Mouse (Mus musculus) liver, embryonic 13.5 days (tissue): ENCODE measurements around the gene Nr1h2. TPM values are rescaled to one million over a fixed set of nuclear protein-coding genes. Genes with fewer than 3 reads are reported as not detected.

Experiments
- ATAC-seq: fragments of 200-750 bp; cut with Nextera tagmentation; 2 replicates; pipeline ENCODE4 v1.8.0; 2017; ENCODE audit warnings: low read depth, mild to moderate bottlenecking, moderate number of reproducible peaks, moderate library complexity
- DNase-seq: peaks from one replicate; pipeline ENCODE4 v3.0.0; 2022
- H3K27ac ChIP-seq: fragments of 300-500 bp; sonication (generic); 2 replicates; pipeline ENCODE4 v1.5.1; 2015; ENCODE audit warnings: moderate library complexity, mild to moderate bottlenecking, inconsistent platforms
- H3K27me3 ChIP-seq: fragments of 300-500 bp; sonication (generic); 2 replicates; pipeline ENCODE4 v1.6.1; 2015; ENCODE audit warnings: mild to moderate bottlenecking, inconsistent platforms
- H3K36me3 ChIP-seq: fragments of 300-500 bp; sonication (generic); 2 replicates; pipeline ENCODE4 v1.6.1; 2015; ENCODE audit warnings: mild to moderate bottlenecking, inconsistent platforms
- H3K4me1 ChIP-seq: fragments of 300-500 bp; sonication (generic); replicated peaks from 2 replicates; pipeline ENCODE4 v1.6.1; 2015; ENCODE audit warnings: inconsistent platforms
- H3K4me2 ChIP-seq: fragments of 300-500 bp; sonication (generic); 2 replicates; pipeline ENCODE4 v1.6.1; 2015; ENCODE audit warnings: inconsistent platforms, mild to moderate bottlenecking, moderate library complexity
- H3K4me3 ChIP-seq: fragments of 300-500 bp; sonication (generic); replicated peaks from 2 replicates; pipeline ENCODE4 v1.5.1; 2015; ENCODE audit warnings: mild to moderate bottlenecking, inconsistent platforms
- H3K9ac ChIP-seq: fragments of 300-500 bp; sonication (generic); 2 replicates; pipeline ENCODE4 v1.6.1; 2015; ENCODE audit warnings: mild to moderate bottlenecking, inconsistent platforms
- H3K9me3 ChIP-seq: fragments of 300-500 bp; sonication (generic); replicated peaks from 2 replicates; pipeline ENCODE4 v1.6.1; 2016; ENCODE audit warnings: inconsistent platforms
- WGBS: fragments of 180-500 bp; shearing (Covaris S2); methylation state at CpG from one replicate; pipeline ENCODE4 v1.1.7; 2015; ENCODE audit not compliant: insufficient replicate concordance; 5-methylcytosine and 5-hydroxymethylcytosine counted together
- microRNA-seq: library from miRNA; unstranded; fragments of <30 nt; microRNA quantifications from one replicate; pipeline ENCODE4, GENCODE M21; 2016
- polyA plus RNA-seq: library from polyadenylated mRNA; unstranded; fragments of >200 nt; fragmentation: Nextera tagmentation; extraction: Ambion mirVana; gene quantifications from 2 replicates; pipeline ENCODE4 v1.2.1, GENCODE M21; 2015

Gene Nr1h2
- polyA plus RNA-seq, 1 experiment from 2014 or later, result 40.7 TPM

DNA sequence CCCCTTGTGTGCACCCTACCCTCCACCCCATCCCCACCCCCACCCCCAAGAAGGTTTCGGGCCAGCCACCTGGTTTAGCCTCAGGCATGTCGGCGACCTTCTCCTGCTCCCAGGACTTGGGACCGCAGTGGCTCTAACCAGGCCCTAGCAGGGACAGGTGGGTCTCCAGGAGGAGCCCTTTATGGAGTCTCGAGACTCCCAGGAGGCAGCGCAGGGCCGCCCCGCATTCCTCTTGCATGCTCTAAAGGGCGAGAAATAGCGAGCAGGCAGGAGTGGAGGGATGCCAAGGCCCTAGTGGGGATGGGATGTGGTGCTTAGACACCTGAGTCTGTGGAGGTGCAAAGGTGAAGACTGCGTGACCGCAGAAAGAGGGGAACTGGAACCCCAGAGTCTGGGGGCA, 29.2 kb downstream of the Nr1h2 start, which contains the start of gene Mybpc2:
Gene Mybpc2 (minus strand): TSS at position 155 of the 400 bp plus-strand sequence.
- no peak for ATAC-seq
- Histone ChIP-seq H3K9me3 (no peaks in the 10 kb centered on the region), H3K36me3 (no peaks in the 10 kb centered on the region), H3K4me2 (no peak within 1 kb of the TSS), H3K9ac (no peak within 1 kb of the TSS), H3K4me1 (peaks cover 11% of the 10 kb centered on the region), H3K27ac (no peak within 1 kb of the TSS), H3K27me3 (peaks cover 78% of the 10 kb centered on the region), H3K4me3 (no peak within 1 kb of the TSS)
- 34% methylated on average over 12 of the region's 12 CpGs for WGBS
- no peak for DNase-seq

DNA sequence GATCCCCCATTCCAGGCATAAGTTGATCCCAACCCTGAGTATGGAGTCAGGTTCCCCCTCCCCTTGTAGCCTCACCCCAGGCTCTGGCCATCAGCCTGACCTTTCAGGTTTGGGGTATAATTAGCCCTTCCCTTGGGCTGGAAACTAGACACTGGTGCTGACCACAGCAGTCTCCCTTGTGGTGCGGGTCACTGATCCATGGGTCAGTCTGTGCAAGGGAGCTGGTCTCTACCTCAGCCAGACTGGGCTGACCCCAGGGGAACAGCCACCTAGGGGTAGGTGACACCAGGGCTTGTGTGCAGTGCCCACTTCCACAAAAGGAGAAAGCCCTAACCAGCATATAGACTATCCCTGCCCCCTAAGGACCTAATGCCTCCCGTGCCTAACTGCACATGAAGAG, 30.7 kb downstream of the Nr1h2 start:
- no peak overlapping the region for H3K4me3 ChIP-seq
- no peak for DNase-seq
- H3K27me3 ChIP-seq, result peaks cover 77% of the 10 kb centered on the region
- no peak for ATAC-seq
- H3K9ac ChIP-seq, result no peak overlapping the region
- H3K4me1 ChIP-seq, result peaks cover 5% of the 10 kb centered on the region
- H3K4me2 ChIP-seq, result no peak overlapping the region
- no peaks in the 10 kb centered on the region for H3K36me3 ChIP-seq
- no peaks in the 10 kb centered on the region for H3K9me3 ChIP-seq
- no peak overlapping the region for H3K27ac ChIP-seq
- WGBS, result 46% methylated on average over 2 of the region's 2 CpGs

DNA sequence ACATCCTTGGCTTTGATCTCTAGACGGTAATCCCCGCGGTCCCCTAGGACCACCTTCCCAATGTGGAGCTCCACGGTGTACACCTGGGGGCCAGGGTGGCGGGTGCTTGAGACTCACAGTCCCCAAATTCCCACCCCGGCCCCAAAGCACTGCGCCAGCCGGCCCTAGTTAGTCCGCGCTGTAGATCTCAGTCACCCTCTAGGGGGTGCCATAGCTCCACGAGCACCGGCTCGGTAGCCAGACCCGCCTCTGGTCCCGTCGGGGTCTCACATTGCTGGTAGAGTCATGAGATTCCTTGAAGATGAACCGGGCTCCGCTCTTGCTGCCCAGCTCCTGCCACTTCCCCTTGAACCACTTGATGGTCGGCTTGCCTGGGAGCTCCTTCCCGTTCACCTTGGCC, 32.0 kb downstream of the Nr1h2 start:
- H3K4me2 ChIP-seq, result no peak overlapping the region
- H3K9me3 ChIP-seq, result no peaks in the 10 kb centered on the region
- no peaks in the 10 kb centered on the region for H3K4me1 ChIP-seq
- no peaks in the 10 kb centered on the region for H3K36me3 ChIP-seq
- DNase-seq, result no peak
- H3K27ac ChIP-seq, result no peak overlapping the region
- H3K9ac ChIP-seq, result no peak overlapping the region
- 4% methylated on average over 20 of the region's 20 CpGs for WGBS
- peaks cover 72% of the 10 kb centered on the region for H3K27me3 ChIP-seq
- H3K4me3 ChIP-seq, result no peak overlapping the region
- peak; percentile 29; the same call in 1 of the 2 replicates for ATAC-seq

- Histone ChIP-seq H3K9me3 (no peaks in the 10 kb centered on the region), H3K27me3 (peaks cover 72% of the 10 kb centered on the region), H3K9ac (no peak overlapping the region), H3K4me2 (no peak overlapping the region), H3K4me1 (no peaks in the 10 kb centered on the region), H3K27ac (no peak overlapping the region), H3K4me3 (no peak overlapping the region), H3K36me3 (no peaks in the 10 kb centered on the region)
- WGBS, result 50% methylated on average over 3 of the region's 3 CpGs
- no peak for DNase-seq
- no peak for ATAC-seq
Measured at GRCm38 (mm10) chr7:44520990-44521389, 32.8 kb downstream of the Nr1h2 start.

- Histone ChIP-seq H3K4me3 (no peak overlapping the region), H3K4me1 (no peaks in the 10 kb centered on the region), H3K36me3 (no peaks in the 10 kb centered on the region), H3K4me2 (no peak overlapping the region), H3K27me3 (peaks cover 61% of the 10 kb centered on the region), H3K9me3 (no peaks in the 10 kb centered on the region), H3K27ac (no peak overlapping the region), H3K9ac (no peak overlapping the region)
- ATAC-seq (no peak), DNase-seq (no peak)
- 53% methylated on average over 9 of the region's 9 CpGs for WGBS
Measured at GRCm38 (mm10) chr7:44519240-44519913, 34.4 kb downstream of the Nr1h2 start.

DNA sequence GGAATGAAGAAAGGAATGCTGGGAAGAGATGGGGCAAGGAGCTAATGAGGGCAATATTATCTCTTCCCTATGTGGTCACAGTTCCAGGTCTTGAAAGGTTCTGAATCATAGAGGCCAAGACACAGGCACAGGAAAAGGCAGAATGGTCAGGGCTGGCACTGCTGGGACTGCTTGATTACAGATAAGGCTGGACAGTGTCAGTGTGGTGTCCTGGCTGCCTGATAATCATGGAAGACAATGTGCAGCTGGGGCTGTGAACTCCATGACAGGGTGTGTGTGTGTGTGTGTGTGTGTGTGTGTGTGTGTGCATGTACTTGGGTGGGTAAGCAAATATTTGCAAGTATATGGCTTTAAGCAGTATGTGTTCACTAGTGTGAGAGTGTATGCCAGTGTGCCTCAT, 46.3 kb downstream of the Nr1h2 start:
- peaks cover 20% of the 10 kb centered on the region for H3K27me3 ChIP-seq

DNA sequence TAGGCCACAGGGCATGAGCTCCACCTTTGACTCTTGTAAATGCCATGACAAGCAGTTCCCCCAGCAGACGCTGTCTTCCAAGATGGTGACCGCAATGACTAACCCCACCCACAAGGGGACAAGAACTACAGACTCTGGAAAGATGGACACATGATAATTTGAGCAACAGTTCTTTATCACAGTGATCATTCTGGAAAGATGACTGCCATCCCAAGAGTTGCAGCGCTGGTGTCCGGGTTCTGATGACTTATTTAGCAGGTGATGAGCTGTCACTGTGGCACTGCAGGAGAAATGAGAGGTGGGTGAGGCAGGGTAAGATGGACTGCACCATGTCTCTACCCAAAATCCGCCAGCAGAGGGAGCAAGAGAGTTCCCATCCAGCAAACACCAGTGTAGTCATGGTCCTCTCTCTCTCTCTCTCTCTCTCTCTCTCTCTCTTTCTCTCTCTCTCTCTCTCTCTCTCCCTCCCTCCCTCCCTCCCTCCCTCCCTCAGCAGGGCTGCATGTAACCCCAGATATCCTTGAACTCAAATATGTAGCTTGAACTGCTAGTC, 52.1 kb downstream of the Nr1h2 start:
- Histone ChIP-seq H3K27me3 (peaks cover 29% of the 10 kb centered on the region), H3K9ac (no peak overlapping the region), H3K4me3 (no peak overlapping the region), H3K4me1 (peaks cover 25% of the 10 kb centered on the region), H3K4me2 (no peak overlapping the region), H3K27ac (no peak overlapping the region), H3K36me3 (no peaks in the 10 kb centered on the region), H3K9me3 (0 out of 2 replicates have a peak, but pooled peaks cover 5% of the 10 kb centered on the region)
- no peak for ATAC-seq
- peak; percentile 55 for DNase-seq
- WGBS, result 23% methylated on average over 5 of the region's 5 CpGs

More for the DNA sequence above, 46.3 kb downstream of the Nr1h2 start:
- H3K36me3 ChIP-seq, result no peaks in the 10 kb centered on the region
- no peak for DNase-seq
- 0 out of 2 replicates have a peak, but pooled peaks cover 5% of the 10 kb centered on the region for H3K4me1 ChIP-seq
- no peak overlapping the region for H3K9ac ChIP-seq
- 0 out of 2 replicates have a peak, but pooled peaks cover 5% of the 10 kb centered on the region for H3K9me3 ChIP-seq
- H3K4me3 ChIP-seq, result no peak overlapping the region
- H3K27ac ChIP-seq, result no peak overlapping the region
- H3K4me2 ChIP-seq, result no peak overlapping the region
- ATAC-seq, result 0 out of 2 replicates have a peak, but pooled peaks have one; percentile 20

DNA sequence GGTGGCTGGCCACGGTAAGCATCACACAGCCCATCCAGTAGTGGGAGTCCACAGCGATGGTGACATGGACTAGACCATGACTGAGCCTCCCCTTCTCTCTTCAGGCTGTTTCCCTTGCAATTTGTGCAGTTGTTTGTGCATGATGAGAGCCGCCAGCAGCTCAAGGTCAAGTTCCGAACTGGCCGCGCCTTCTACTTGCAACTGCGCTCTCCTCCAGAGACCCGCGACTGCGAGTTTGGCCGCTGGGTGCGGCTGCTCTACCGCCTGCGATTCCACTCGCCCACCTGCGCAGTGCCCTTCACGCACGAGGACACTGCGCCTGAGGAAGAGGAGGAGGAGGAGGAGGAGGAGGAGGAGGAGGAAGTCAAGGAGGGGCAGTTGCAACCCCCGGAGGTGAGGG, 53.7 kb downstream of the Nr1h2 start:
- H3K4me1 ChIP-seq, result peaks cover 34% of the 10 kb centered on the region
- peaks cover 29% of the 10 kb centered on the region for H3K27me3 ChIP-seq
- no peak overlapping the region for H3K9ac ChIP-seq
- H3K27ac ChIP-seq, result no peak overlapping the region
- DNase-seq, result no peak
- no peaks in the 10 kb centered on the region for H3K36me3 ChIP-seq
- H3K9me3 ChIP-seq, result 0 out of 2 replicates have a peak, but pooled peaks cover 5% of the 10 kb centered on the region
- no peak for ATAC-seq
- no peak overlapping the region for H3K4me2 ChIP-seq
- 49% methylated on average over 20 of the region's 20 CpGs for WGBS
- no peak overlapping the region for H3K4me3 ChIP-seq

Small RNA genes lying within 50 kb of the gene (microRNA-seq; reads per million reads assigned to microRNA genes)
- gene Mir7053, result not detected

Other genes starting within 250 kb of the Nr1h2 start
- gene Clec11a, start 247.0 kb downstream of the Nr1h2 start, polyA plus RNA-seq, result 0.46 and 0.76 TPM in 2 replicates
- 0.06 TPM in 2 replicates for gene Shank1, start 243.7 kb downstream of the Nr1h2 start, polyA plus RNA-seq
- gene Syt3, start 169.8 kb downstream of the Nr1h2 start, polyA plus RNA-seq, result 0.03 and 0.09 TPM in 2 replicates
- gene 1700008O03Rik, start 168.1 kb downstream of the Nr1h2 start, polyA plus RNA-seq, result 0.18 TPM in 1 of 2 replicates, not detected in the other
- not detected in 2 replicates for gene Lrrc4b, start 124.9 kb downstream of the Nr1h2 start, polyA plus RNA-seq
- gene Aspdh, start 88.6 kb downstream of the Nr1h2 start, polyA plus RNA-seq, result 6.0 and 6.9 TPM in 2 replicates
- 170 and 176 TPM in 2 replicates for gene Josd2, start 86.0 kb downstream of the Nr1h2 start, polyA plus RNA-seq
- gene Emc10, start 57.4 kb downstream of the Nr1h2 start, polyA plus RNA-seq, result 43.3 and 46.0 TPM in 2 replicates
- 1.3 and 1.5 TPM in 2 replicates for gene Fam71e1, start 57.4 kb downstream of the Nr1h2 start, polyA plus RNA-seq
- not detected in 2 replicates for gene Mybpc2, start 29.3 kb downstream of the Nr1h2 start, polyA plus RNA-seq
- gene Spib, start 21.9 kb downstream of the Nr1h2 start, polyA plus RNA-seq, result 0.08 and 0.14 TPM in 2 replicates
- gene Pold1, start 5.1 kb downstream of the Nr1h2 start, polyA plus RNA-seq, result 68.3 and 68.4 TPM in 2 replicates
- gene Napsa, start 18.4 kb upstream of the Nr1h2 start, polyA plus RNA-seq, result 4.5 and 5.1 TPM in 2 replicates
- gene Kcnc3, start 36.7 kb upstream of the Nr1h2 start, polyA plus RNA-seq, result 0.05 and 0.06 TPM in 2 replicates
- 0.12 and 0.31 TPM in 2 replicates for gene Myh14, start 116.9 kb upstream of the Nr1h2 start, polyA plus RNA-seq
- not detected in 2 replicates for gene Izumo2, start 154.8 kb upstream of the Nr1h2 start, polyA plus RNA-seq
- gene Vrk3, start 194.5 kb upstream of the Nr1h2 start, polyA plus RNA-seq, result 30.0 and 30.8 TPM in 2 replicates
- gene Zfp473, start 197.1 kb upstream of the Nr1h2 start, polyA plus RNA-seq, result 0.99 and 1.1 TPM in 2 replicates